Mouse (Mus musculus) neural tube, embryonic 12.5 days (tissue): Measurements from ENCODE around the gene Abraxas2. TPM values are rescaled to one million over a fixed set of nuclear protein-coding genes. Genes with fewer than 3 reads are reported as not detected.

Experiments used
- ATAC-seq: fragments of 200-750 bp; cut with Nextera tagmentation; 2 replicates; pipeline ENCODE4 v1.8.0; 2017; ENCODE audit warnings: low read depth, mild to moderate bottlenecking, moderate TSS enrichment, moderate library complexity; ENCODE audit not compliant: low FRiP score
- H3K27ac ChIP-seq: fragments of 300-500 bp; sonication (generic); 2 replicates; pipeline ENCODE4 v1.5.1; 2016
- H3K27me3 ChIP-seq: fragments of 300-500 bp; sonication (generic); replicated peaks from 2 replicates; pipeline ENCODE4 v1.6.1; 2016; ENCODE audit warnings: mild to moderate bottlenecking
- H3K36me3 ChIP-seq: fragments of 300-500 bp; sonication (generic); 2 replicates; pipeline ENCODE4 v1.6.1; 2016; ENCODE audit warnings: mild to moderate bottlenecking
- H3K4me1 ChIP-seq: fragments of 300-500 bp; sonication (generic); 2 replicates; pipeline ENCODE4 v1.6.1; 2016
- H3K4me2 ChIP-seq: fragments of 300-500 bp; sonication (generic); replicated peaks from 2 replicates; pipeline ENCODE4 v1.6.1; 2016; ENCODE audit warnings: mild to moderate bottlenecking
- H3K4me3 ChIP-seq: fragments of 300-500 bp; sonication (generic); 2 replicates; pipeline ENCODE4 v1.5.1; 2016
- H3K9ac ChIP-seq: fragments of 300-500 bp; sonication (generic); 2 replicates; pipeline ENCODE4 v1.6.1; 2016; ENCODE audit warnings: mild to moderate bottlenecking
- H3K9me3 ChIP-seq: fragments of 300-500 bp; sonication (generic); 2 replicates; pipeline ENCODE4 v1.6.1; 2016; ENCODE audit warnings: mild to moderate bottlenecking
- WGBS: fragments of 180-500 bp; shearing (Covaris S2); methylation state at CpG from one replicate; pipeline ENCODE4 v1.1.7; 2016; 5-methylcytosine and 5-hydroxymethylcytosine counted together
- polyA plus RNA-seq: library from polyadenylated mRNA; unstranded; fragments of >200 nt; fragmentation: Nextera tagmentation; extraction: Ambion mirVana; gene quantifications from 2 replicates; pipeline ENCODE4 v1.2.1, GENCODE M21; 2016

Abraxas2 gene
- 36.5 and 41.1 TPM in 2 replicates for polyA plus RNA-seq

GRCm38 (mm10) chr7:132859042-132859958 lies at the start of gene Abraxas2:
Gene Abraxas2 (plus strand): TSS chr7:132859225.
- Histone ChIP-seq H3K27me3 (no peaks in the 10 kb centered on the region), H3K36me3 (no peaks in the 10 kb centered on the region), H3K27ac (no peak within 1 kb of the TSS), H3K9me3 (no peaks in the 10 kb centered on the region), H3K4me2 (peak within 1 kb of the TSS; percentile 70), H3K4me3 (peak within 1 kb of the TSS; percentile 89), H3K9ac (peak within 1 kb of the TSS; percentile 78), H3K4me1 (peaks cover 9% of the 10 kb centered on the region)
- peak; percentile 87 for ATAC-seq
- 1% methylated on average over 53 of the region's 53 CpGs for WGBS

- Histone ChIP-seq H3K9me3 (no peaks in the 10 kb centered on the region), H3K36me3 (no peaks in the 10 kb centered on the region), H3K27ac (0 out of 2 replicates have a peak overlapping the region, but pooled peaks have one; percentile 72), H3K27me3 (no peaks in the 10 kb centered on the region), H3K4me2 (peak overlapping the region; percentile 86), H3K4me1 (peaks cover 65% of the 10 kb centered on the region), H3K4me3 (no peak overlapping the region), H3K9ac (0 out of 2 replicates have a peak overlapping the region, but pooled peaks have one; percentile 45)
- WGBS, result 12% methylated on average over 6 of the region's 6 CpGs
- ATAC-seq, result no peak
These were observed 49.3 kb upstream of the Abraxas2 start for GRCm38 (mm10) chr7:132809721-132810120.

- H3K9me3 ChIP-seq, result no peaks in the 10 kb centered on the region
- H3K27me3 ChIP-seq, result no peaks in the 10 kb centered on the region
- 7% methylated on average over 6 of the region's 6 CpGs for WGBS
- H3K9ac ChIP-seq, result no peak overlapping the region
- ATAC-seq, result peak; percentile 33; the same call in 1 of the 2 replicates
- H3K4me3 ChIP-seq, result no peak overlapping the region
- peaks cover 68% of the 10 kb centered on the region for H3K4me1 ChIP-seq
- H3K36me3 ChIP-seq, result no peaks in the 10 kb centered on the region
- peak overlapping the region; percentile 86 for H3K4me2 ChIP-seq
- H3K27ac ChIP-seq, result 0 out of 2 replicates have a peak overlapping the region, but pooled peaks have one; percentile 10
These were observed 48.7 kb upstream of the Abraxas2 start for GRCm38 (mm10) chr7:132810368-132810767.

GRCm38 (mm10) chr7:132810879-132811278 lies 48.1 kb upstream of the Abraxas2 start:
- no peaks in the 10 kb centered on the region for H3K9me3 ChIP-seq
- no peak overlapping the region for H3K27ac ChIP-seq
- H3K4me3 ChIP-seq, result no peak overlapping the region
- WGBS, result 59% methylated on average over 1 of the region's 1 CpGs
- no peak for ATAC-seq
- no peak overlapping the region for H3K9ac ChIP-seq
- H3K27me3 ChIP-seq, result no peaks in the 10 kb centered on the region
- H3K36me3 ChIP-seq, result no peaks in the 10 kb centered on the region
- peaks cover 66% of the 10 kb centered on the region for H3K4me1 ChIP-seq
- H3K4me2 ChIP-seq, result peak overlapping the region; percentile 86

GRCm38 (mm10) chr7:132811716-132812618 lies 47.1 kb upstream of the Abraxas2 start:
- no peaks in the 10 kb centered on the region for H3K27me3 ChIP-seq
- no peaks in the 10 kb centered on the region for H3K9me3 ChIP-seq
- ATAC-seq, result no peak
- H3K27ac ChIP-seq, result no peak overlapping the region
- H3K4me3 ChIP-seq, result peak overlapping the region; percentile 67
- H3K36me3 ChIP-seq, result no peaks in the 10 kb centered on the region
- peaks cover 61% of the 10 kb centered on the region for H3K4me1 ChIP-seq
- 11% methylated on average over 23 of the region's 23 CpGs for WGBS
- H3K4me2 ChIP-seq, result peak overlapping the region; percentile 86
- peak overlapping the region; percentile 86 for H3K9ac ChIP-seq

- 0 out of 2 replicates have a peak, but pooled peaks have one; percentile 6 for ATAC-seq
- WGBS, result under 1% methylated on average over 59 of the region's 59 CpGs
- Histone ChIP-seq H3K36me3 (no peaks in the 10 kb centered on the region), H3K27ac (peak overlapping the region; percentile 74), H3K9ac (peak overlapping the region; percentile 86), H3K9me3 (no peaks in the 10 kb centered on the region), H3K4me3 (peak overlapping the region; percentile 67), H3K27me3 (no peaks in the 10 kb centered on the region), H3K4me2 (peak overlapping the region; percentile 86), H3K4me1 (peaks cover 52% of the 10 kb centered on the region)
These were observed 46.2 kb upstream of the Abraxas2 start for GRCm38 (mm10) chr7:132812619-132813415.

- peaks cover 45% of the 10 kb centered on the region for H3K4me1 ChIP-seq
- under 1% methylated on average over 72 of the region's 85 CpGs for WGBS
- H3K4me3 ChIP-seq, result peak within 1 kb of the TSS; percentile 67
These were observed 45.5 kb upstream of the Abraxas2 start, which contains the start of gene Fam53b for GRCm38 (mm10) chr7:132813416-132814088. Gene Fam53b (minus strand): TSS chr7:132813886.

GRCm38 (mm10) chr7:132814089-132814450 lies 45.0 kb upstream of the Abraxas2 start:
- under 1% methylated on average over 7 of the region's 7 CpGs for WGBS
- H3K4me1 ChIP-seq, result peaks cover 40% of the 10 kb centered on the region
- H3K9ac ChIP-seq, result peak overlapping the region; percentile 86
- no peaks in the 10 kb centered on the region for H3K9me3 ChIP-seq
- H3K4me2 ChIP-seq, result peak overlapping the region; percentile 86
- H3K27ac ChIP-seq, result 0 out of 2 replicates have a peak overlapping the region, but pooled peaks have one; percentile 74
- H3K27me3 ChIP-seq, result no peaks in the 10 kb centered on the region
- peak overlapping the region; percentile 67 for H3K4me3 ChIP-seq
- no peak for ATAC-seq
- H3K36me3 ChIP-seq, result no peaks in the 10 kb centered on the region

More at GRCm38 (mm10) chr7:132813416-132814088, 45.5 kb upstream of the Abraxas2 start, which contains the start of gene Fam53b:
- H3K4me2 ChIP-seq, result peak within 1 kb of the TSS; percentile 86
- H3K36me3 ChIP-seq, result no peaks in the 10 kb centered on the region
- peak within 1 kb of the TSS; percentile 86 for H3K9ac ChIP-seq
- no peaks in the 10 kb centered on the region for H3K27me3 ChIP-seq
- peak; percentile 54 for ATAC-seq
- H3K9me3 ChIP-seq, result no peaks in the 10 kb centered on the region
- H3K27ac ChIP-seq, result peak within 1 kb of the TSS; percentile 74

GRCm38 (mm10) chr7:132815081-132815480 lies 43.9 kb upstream of the Abraxas2 start:
- WGBS, result 70% methylated on average over 5 of the region's 5 CpGs
- no peak overlapping the region for H3K4me3 ChIP-seq
- peaks cover 30% of the 10 kb centered on the region for H3K4me1 ChIP-seq
- no peak for ATAC-seq
- no peak overlapping the region for H3K27ac ChIP-seq
- no peaks in the 10 kb centered on the region for H3K27me3 ChIP-seq
- H3K9ac ChIP-seq, result no peak overlapping the region
- H3K4me2 ChIP-seq, result no peak overlapping the region
- H3K36me3 ChIP-seq, result no peaks in the 10 kb centered on the region
- no peaks in the 10 kb centered on the region for H3K9me3 ChIP-seq

GRCm38 (mm10) chr7:132816528-132816927 lies 42.5 kb upstream of the Abraxas2 start:
- no peak for ATAC-seq
- no peaks in the 10 kb centered on the region for H3K27me3 ChIP-seq
- no peak overlapping the region for H3K9ac ChIP-seq
- no peak overlapping the region for H3K4me2 ChIP-seq
- 52% methylated on average over 2 of the region's 2 CpGs for WGBS
- peaks cover 20% of the 10 kb centered on the region for H3K4me1 ChIP-seq
- H3K4me3 ChIP-seq, result no peak overlapping the region
- H3K9me3 ChIP-seq, result no peaks in the 10 kb centered on the region
- no peaks in the 10 kb centered on the region for H3K36me3 ChIP-seq
- H3K27ac ChIP-seq, result no peak overlapping the region

GRCm38 (mm10) chr7:132817056-132817455 lies 42.0 kb upstream of the Abraxas2 start:
- Histone ChIP-seq H3K4me2 (no peak overlapping the region), H3K27me3 (no peaks in the 10 kb centered on the region), H3K4me3 (no peak overlapping the region), H3K36me3 (no peaks in the 10 kb centered on the region), H3K27ac (no peak overlapping the region), H3K9ac (no peak overlapping the region), H3K9me3 (no peaks in the 10 kb centered on the region), H3K4me1 (peaks cover 15% of the 10 kb centered on the region)
- no peak for ATAC-seq
- WGBS, result 72% methylated on average over 6 of the region's 6 CpGs
